Mouse (Mus musculus) CH12.LX (cell line): ENCODE results near the gene Polr3b.
A peak's percentile ranks its signal among the peaks of the same experiment; 100 is the strongest.

ENCODE experiments used
- CHD1 ChIP-seq: IDR thresholded peaks from 2 replicates; pipeline ENCODE4 v1.6.1; 2012; ENCODE audit warnings: low read depth, low read length, improper control_type of control experiment, inconsistent platforms
- CHD2 ChIP-seq: IDR thresholded peaks from 2 replicates; pipeline ENCODE4 v1.6.1; 2011; ENCODE audit warnings: low read length, improper control_type of control experiment
- CTCF ChIP-seq, 2 experiments: IDR thresholded peaks in 1 of 2; conservative IDR thresholded peaks in 1 of 2; 2 replicates each; pipeline ENCODE4 v1.5.1; 2011 to 2012; ENCODE audit warnings: low read depth in 2 of 2, low read length in 2 of 2, improper control_type of control experiment in 1 of 2, inconsistent platforms in 1 of 2, mild to moderate bottlenecking in 1 of 2, moderate library complexity in 1 of 2
- E2F4 ChIP-seq: IDR thresholded peaks from 2 replicates; pipeline ENCODE4 v1.6.1; 2011; ENCODE audit warnings: low read depth, low read length, improper control_type of control experiment; ENCODE audit not compliant: insufficient replicate concordance
- EP300 ChIP-seq: IDR thresholded peaks from 2 replicates; pipeline ENCODE4 v1.6.1; 2011; ENCODE audit warnings: low read length, improper control_type of control experiment
- GABPA ChIP-seq: IDR thresholded peaks from 2 replicates; pipeline ENCODE4 v1.6.1; 2012; ENCODE audit warnings: low read depth, low read length, improper control_type of control experiment, inconsistent platforms; ENCODE audit not compliant: insufficient replicate concordance
- HCFC1 ChIP-seq: IDR thresholded peaks from 2 replicates; pipeline ENCODE4 v1.6.1; 2012; ENCODE audit warnings: low read depth, mild to moderate bottlenecking, inconsistent platforms, low read length, improper control_type of control experiment
- JUN ChIP-seq: IDR thresholded peaks from 2 replicates; pipeline ENCODE4 v1.6.1; 2011; ENCODE audit warnings: low read depth, mild to moderate bottlenecking, low read length, improper control_type of control experiment, moderate library complexity; ENCODE audit not compliant: insufficient read depth
- NELFE ChIP-seq: IDR thresholded peaks from 2 replicates; pipeline ENCODE4 v1.6.1; 2011; ENCODE audit warnings: low read depth, low read length, improper control_type of control experiment
- POLR2A ChIP-seq: IDR thresholded peaks from 2 replicates; pipeline ENCODE4 v1.6.1; 2011; ENCODE audit warnings: low read depth, mild to moderate bottlenecking, improper control_type of control experiment, low read length
- TCF12 ChIP-seq: IDR thresholded peaks from 2 replicates; pipeline ENCODE4 v1.6.1; 2014; ENCODE audit warnings: low read depth, mild to moderate bottlenecking, inconsistent platforms, low read length, improper control_type of control experiment
- USF1 ChIP-seq: IDR thresholded peaks from 2 replicates; pipeline ENCODE4 v1.6.1; 2014; ENCODE audit warnings: low read depth, mild to moderate bottlenecking, inconsistent platforms, low read length, improper control_type of control experiment
- USF2 ChIP-seq: conservative IDR thresholded peaks from 2 replicates; pipeline ENCODE4 v1.6.1; 2011; ENCODE audit warnings: low read depth, low read length, improper control_type of control experiment
- ZC3H11A ChIP-seq: IDR thresholded peaks from 2 replicates; pipeline ENCODE4 v1.6.1; 2012; ENCODE audit warnings: low read depth, mild to moderate bottlenecking, inconsistent platforms, low read length, improper control_type of control experiment

- TF ChIP-seq USF1: peak; percentile 77
- no peak for TF ChIP-seq GABPA
- no peak for TF ChIP-seq TCF12
- peak; percentile 1; the same call in 1 of the 2 replicates for TF ChIP-seq CHD2
- no peak for TF ChIP-seq CTCF (conservative IDR thresholded peaks at IDR 0.05 in 1 of 2, IDR thresholded peaks at IDR 0.05 in 1 of 2; ENCODE audit: low read depth in 2 of 2, low read length in 2 of 2)
- no peak for TF ChIP-seq HCFC1
- TF ChIP-seq EP300: peak; percentile 21; the same call in 1 of the 2 replicates
- TF ChIP-seq ZC3H11A: no peak
- peak; percentile 40; the same call in 1 of the 2 replicates for TF ChIP-seq POLR2A
- no peak for TF ChIP-seq NELFE
- TF ChIP-seq JUN: no peak
- TF ChIP-seq CHD1: no peak
- TF ChIP-seq E2F4: no peak
- TF ChIP-seq USF2: peak; percentile 56; the same call in 1 of the 2 replicates
Measured at GRCm38 (mm10) chr10:84646506-84647102, 24.5 kb downstream of the Polr3b start.
